Mouse (Mus musculus): Measurements from ENCODE around the gene Olfr167.
"Not testable (repeated sequence)": the region's sequence is repeated elsewhere in the genome, so short reads cannot be mapped to it uniquely, and the experiment has no call there.

The Olfr167 gene

GRCm38 (mm10) chr16:19522166-19522565 lies at the start of gene Olfr167:
Gene Olfr167 (minus strand): TSS chr16:19522266.
- no peak for DNase-seq (ENCODE audit: low spot score in 2 of 2)

DNA sequence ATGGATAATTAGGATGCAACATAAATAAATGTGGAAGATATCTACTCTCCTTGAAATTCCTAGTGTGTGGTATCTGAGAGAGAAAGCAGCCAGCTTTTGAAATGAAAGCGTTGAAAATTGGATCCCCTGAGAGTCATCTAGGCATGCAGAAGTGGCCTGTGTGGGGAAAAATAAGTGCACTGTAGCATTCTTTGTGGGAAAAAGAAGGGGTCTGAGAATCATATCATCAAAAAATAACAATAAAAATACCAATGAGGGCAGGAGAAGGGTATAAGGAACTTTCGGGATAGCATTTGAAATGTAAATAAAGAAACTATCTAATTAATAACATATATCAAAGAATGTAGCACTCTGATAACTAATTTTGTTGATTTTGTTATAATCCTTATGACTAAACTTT lies 49.6 kb upstream of the Olfr167 start, which contains the start of gene Olfr169:
Olfr169 (minus strand) TSS at position 101 of the 400 bp plus-strand sequence.
- not testable (repeated sequence) for DNase-seq (ENCODE audit: low spot score in 2 of 2)

DNA sequence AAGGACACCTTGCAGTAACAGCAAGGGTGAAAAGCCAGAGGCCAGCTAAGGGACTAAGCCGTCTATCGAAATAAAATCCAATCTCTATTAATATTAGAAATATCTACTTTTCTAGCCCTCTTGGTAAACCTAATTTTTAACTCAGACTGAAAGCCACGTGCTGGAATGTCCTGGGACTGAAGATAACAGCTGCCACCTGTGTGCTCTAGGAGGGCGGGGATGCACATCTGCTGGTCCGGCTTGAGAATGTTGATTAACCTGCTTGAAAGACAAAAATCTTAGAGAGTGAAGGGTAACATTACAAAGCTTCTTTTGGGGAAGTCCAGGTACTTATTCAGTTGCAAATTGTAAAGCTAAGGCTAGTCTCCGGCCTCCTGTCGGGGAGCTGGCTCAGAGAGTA lies 31.4 kb upstream of the Olfr167 start:
- DNase-seq (ENCODE audit: low spot score in 2 of 2): not testable (repeated sequence)

DNA sequence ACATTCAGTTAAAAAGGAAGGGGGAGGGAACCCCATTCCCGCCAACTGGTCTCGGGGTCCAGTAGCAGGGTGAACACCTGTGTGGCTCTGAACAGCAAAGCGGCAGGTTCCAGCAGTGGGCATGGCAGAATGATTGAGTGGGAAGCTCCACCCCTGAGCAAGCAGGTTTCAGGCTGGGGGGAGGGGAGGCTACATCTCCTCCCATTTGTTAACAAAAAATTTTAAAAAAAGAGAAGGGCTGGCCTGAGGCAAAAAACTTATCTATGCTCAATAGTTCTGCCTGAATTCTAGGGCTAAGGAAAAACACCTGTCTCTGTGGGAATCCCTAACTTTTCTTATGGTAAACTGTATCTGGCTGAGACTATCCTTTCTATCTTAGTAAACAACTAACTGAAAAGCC lies 30.2 kb upstream of the Olfr167 start:
- not testable (repeated sequence) for DNase-seq (ENCODE audit: low spot score in 2 of 2)

GRCm38 (mm10) chr16:19535455-19535854 lies 13.4 kb upstream of the Olfr167 start, which contains the start of gene Olfr168:
Gene Olfr168 (minus strand): TSS chr16:19535555.
- no peak for DNase-seq (ENCODE audit: low spot score in 2 of 2)

DNA sequence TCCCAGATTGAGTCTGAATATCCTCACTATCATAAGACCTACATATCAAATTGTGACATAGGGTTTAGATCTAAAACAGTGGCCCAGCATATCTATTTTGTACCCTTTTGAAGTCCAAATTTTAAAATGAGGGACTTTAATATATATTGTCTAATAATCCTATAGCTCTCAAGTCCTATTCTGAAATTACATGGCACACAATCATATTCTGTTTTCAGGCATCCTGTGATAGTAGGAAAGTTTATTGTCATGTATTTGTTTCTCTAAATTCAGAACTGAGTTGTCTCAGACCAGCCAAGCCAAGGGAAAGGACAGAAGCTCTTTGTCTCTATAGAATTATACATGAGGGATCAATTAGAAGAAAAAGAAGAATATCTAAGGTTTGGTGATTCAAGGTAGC lies 38.7 kb downstream of the Olfr167 start, which contains the start of gene Olfr166:
Olfr166 (plus strand) TSS at position 301 of the 400 bp plus-strand sequence.
- no peak for DNase-seq (ENCODE audit: low spot score in 2 of 2)

GRCm38 (mm10) chr16:19464365-19464764 lies 57.7 kb downstream of the Olfr167 start:
- DNase-seq (ENCODE audit: low spot score in 2 of 2): no peak

Measured in right cerebral cortex, adult 2 months (tissue).